22 mouse cellular contexts compared by ENCODE assay signal in the genomic region with DNA sequence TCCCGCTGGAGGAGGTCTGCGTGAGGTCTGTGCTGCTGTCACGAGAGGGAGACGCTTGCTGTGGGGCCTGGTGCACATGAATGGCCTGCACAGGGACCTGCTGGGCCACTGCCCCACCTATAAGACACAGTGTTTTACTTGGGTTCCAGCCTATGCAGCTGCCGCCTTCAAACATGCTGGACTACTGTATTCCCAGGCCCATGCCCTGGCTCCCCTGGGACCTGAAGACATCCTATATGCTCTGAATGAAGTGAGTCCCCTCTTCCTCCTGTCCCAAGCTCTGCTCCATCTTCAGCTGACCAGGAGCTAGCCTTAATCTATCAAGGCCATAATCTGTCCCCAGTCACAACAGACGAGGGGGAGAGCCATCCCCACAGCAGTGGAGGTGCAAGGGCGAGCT. TPM values are rescaled to one million over a fixed set of nuclear protein-coding genes. Genes with fewer than 3 reads are reported as not detected.
"Had no signal": no experiment of that assay in that cellular context is flagged by ENCODE, and none has a peak within 500 bp of the region (broad histone marks: within the 10 kb centered on the region; RNA-seq: fewer than 3 reads in every experiment).

No protein-coding gene starts in this region.

- H3K27ac ChIP-seq: left cerebral cortex, adult 2 months; limb, embryonic 12.5 days; limb, embryonic 15.5 days; liver, embryonic 14.5 days; macrophage; midbrain, embryonic 12.5 days; midbrain, embryonic 15.5 days; neural tube, embryonic 13.5 days; stomach, embryonic 15.5 days had no signal

- H3K9ac ChIP-seq: limb, embryonic 12.5 days; limb, embryonic 15.5 days; liver, embryonic 14.5 days; liver, postnatal 0 days; lung, embryonic 14.5 days; midbrain, embryonic 12.5 days; midbrain, embryonic 15.5 days; neural tube, embryonic 13.5 days; stomach, embryonic 15.5 days had no signal

- H3K4me3 ChIP-seq: left cerebral cortex, adult 2 months; limb, embryonic 12.5 days; limb, embryonic 15.5 days; midbrain, embryonic 12.5 days; midbrain, embryonic 15.5 days; neural tube, embryonic 13.5 days; stomach, embryonic 15.5 days had no signal

- H3K27me3 ChIP-seq: limb, embryonic 15.5 days; midbrain, embryonic 15.5 days; stomach, embryonic 15.5 days had no signal

- ATAC-seq: liver, postnatal 0 days; lung, postnatal 0 days; midbrain, embryonic 15.5 days had no signal

- H3K4me2 ChIP-seq: limb, embryonic 12.5 days; limb, embryonic 15.5 days; liver, embryonic 11.5 days; lung, embryonic 14.5 days; midbrain, embryonic 12.5 days; midbrain, embryonic 15.5 days; neural tube, embryonic 13.5 days; stomach, embryonic 15.5 days had no signal

- DNase-seq: kidney, adult 9 months; kidney, postnatal 14 days; kidney, postnatal 4 days; layer of hippocampus, postnatal 36 days; liver, postnatal 0 days; lung, embryonic 14.5 days; retina, postnatal 1 day; right cerebral cortex, postnatal 25 days; spleen, adult 18-20 months; thymus, postnatal 36 days had no signal

- H3K9me3 ChIP-seq: limb, embryonic 12.5 days; limb, embryonic 15.5 days; midbrain, embryonic 12.5 days; midbrain, embryonic 15.5 days; neural tube, embryonic 13.5 days; stomach, embryonic 15.5 days had no signal

RNA-seq across cellular contexts. Expression of a gene that starts 54.4 kb away (rescaled TPM):
- total RNA-seq: neutrophil, adult 5-6 weeks had no signal
